Mouse (Mus musculus) midbrain, embryonic 12.5 days (tissue): ENCODE measurements around the gene Xirp2. TPM values are rescaled to one million over a fixed set of nuclear protein-coding genes. Genes with fewer than 3 reads are reported as not detected.
"Not testable (repeated sequence)": the region's sequence is repeated elsewhere in the genome, so short reads cannot be mapped to it uniquely, and the experiment has no call there.

Source experiments
- ATAC-seq: fragments of 200-750 bp; cut with Nextera tagmentation; 2 replicates; pipeline ENCODE4 v1.8.0; 2017; ENCODE audit warnings: low read depth, moderate TSS enrichment, moderate library complexity; ENCODE audit not compliant: low FRiP score
- H3K27ac ChIP-seq: fragments of 300-500 bp; sonication (generic); replicated peaks from 2 replicates; pipeline ENCODE4 v1.5.1; 2016; ENCODE audit warnings: mild to moderate bottlenecking
- H3K27me3 ChIP-seq: fragments of 300-500 bp; sonication (generic); 2 replicates; pipeline ENCODE4 v1.6.1; 2016; ENCODE audit warnings: mild to moderate bottlenecking
- H3K36me3 ChIP-seq: fragments of 300-500 bp; sonication (generic); 2 replicates; pipeline ENCODE4 v1.6.1; 2016
- H3K4me1 ChIP-seq: fragments of 300-500 bp; sonication (generic); 2 replicates; pipeline ENCODE4 v1.6.1; 2016
- H3K4me2 ChIP-seq: fragments of 300-500 bp; sonication (generic); replicated peaks from 2 replicates; pipeline ENCODE4 v1.6.1; 2016; ENCODE audit warnings: mild to moderate bottlenecking, moderate library complexity
- H3K4me3 ChIP-seq: fragments of 300-500 bp; sonication (generic); 2 replicates; pipeline ENCODE4 v1.5.1; 2016; ENCODE audit warnings: mild to moderate bottlenecking
- H3K9ac ChIP-seq: fragments of 300-500 bp; sonication (generic); replicated peaks from 2 replicates; pipeline ENCODE4 v1.6.1; 2016; ENCODE audit warnings: mild to moderate bottlenecking, moderate library complexity
- H3K9me3 ChIP-seq: fragments of 300-500 bp; sonication (generic); 2 replicates; pipeline ENCODE4 v1.6.1; 2016; ENCODE audit warnings: mild to moderate bottlenecking
- WGBS: fragments of 180-500 bp; shearing (Covaris S2); methylation state at CpG from one replicate; pipeline ENCODE4 v1.1.7; 2016; 5-methylcytosine and 5-hydroxymethylcytosine counted together
- polyA plus RNA-seq: library from polyadenylated mRNA; unstranded; fragments of >200 nt; fragmentation: Nextera tagmentation; extraction: Ambion mirVana; gene quantifications from 2 replicates; pipeline ENCODE4 v1.2.1, GENCODE M21; 2016

The Xirp2 gene
- not detected in 2 replicates for polyA plus RNA-seq

DNA sequence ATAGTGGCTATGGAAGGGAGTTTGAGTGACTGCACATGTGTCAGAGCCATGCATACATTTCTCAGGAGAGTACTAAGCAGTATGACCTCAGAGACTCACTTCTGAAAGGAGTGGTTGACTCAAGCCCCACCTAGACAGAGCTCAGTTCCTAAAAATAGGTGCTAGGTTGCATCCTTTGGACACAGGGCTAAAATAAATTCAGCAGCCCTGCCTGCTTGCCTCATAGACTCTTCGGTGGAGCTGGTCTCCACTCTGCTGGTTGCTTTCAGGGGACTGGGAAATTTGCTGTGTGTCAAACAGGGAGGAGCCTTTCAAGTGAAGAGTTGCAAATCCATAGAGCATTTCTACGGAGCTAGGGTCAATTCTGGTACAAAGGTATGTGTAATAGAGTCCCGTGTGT lies at the start of gene Xirp2:
Xirp2 (plus strand) TSS at position 223 of the 400 bp plus-strand sequence.
- 79% methylated on average over 3 of the region's 3 CpGs for WGBS
- H3K27ac ChIP-seq, result no peak within 1 kb of the TSS
- no peak within 1 kb of the TSS for H3K4me2 ChIP-seq
- H3K27me3 ChIP-seq, result no peaks in the 10 kb centered on the region
- H3K9ac ChIP-seq, result no peak within 1 kb of the TSS
- no peaks in the 10 kb centered on the region for H3K36me3 ChIP-seq
- ATAC-seq, result no peak
- H3K4me3 ChIP-seq, result no peak within 1 kb of the TSS
- H3K4me1 ChIP-seq, result no peaks in the 10 kb centered on the region
- no peaks in the 10 kb centered on the region for H3K9me3 ChIP-seq

DNA sequence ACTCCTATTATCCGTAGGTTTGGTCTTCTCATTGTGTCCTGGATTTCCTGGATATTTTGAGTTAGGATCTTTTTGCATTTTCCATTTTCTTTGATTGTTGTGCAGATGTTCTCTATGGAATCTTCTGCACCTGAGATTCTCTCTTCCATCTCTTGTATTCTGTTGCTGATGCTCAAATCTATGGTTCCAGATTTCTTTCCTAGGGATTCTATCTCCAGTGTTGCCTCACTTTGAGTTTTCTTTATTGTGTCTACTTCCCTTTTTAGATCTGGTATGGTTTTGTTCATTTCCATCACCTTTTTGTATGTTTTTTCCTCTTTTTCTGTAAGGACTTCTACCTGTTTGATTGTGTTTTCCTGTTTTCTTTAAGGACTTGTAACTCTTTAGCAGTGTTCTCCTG lies 32.4 kb upstream of the Xirp2 start, which contains the start of gene Gm21830:
Gm21830 (plus strand) TSS at position 301 of the 400 bp plus-strand sequence.
- not testable (repeated sequence) for H3K27me3 ChIP-seq, H3K4me1 ChIP-seq, H3K9me3 ChIP-seq, H3K4me3 ChIP-seq, H3K27ac ChIP-seq, H3K9ac ChIP-seq, H3K36me3 ChIP-seq, ATAC-seq, H3K4me2 ChIP-seq
- no CpG with 5 or more reads among the region's 1 CpGs for WGBS

DNA sequence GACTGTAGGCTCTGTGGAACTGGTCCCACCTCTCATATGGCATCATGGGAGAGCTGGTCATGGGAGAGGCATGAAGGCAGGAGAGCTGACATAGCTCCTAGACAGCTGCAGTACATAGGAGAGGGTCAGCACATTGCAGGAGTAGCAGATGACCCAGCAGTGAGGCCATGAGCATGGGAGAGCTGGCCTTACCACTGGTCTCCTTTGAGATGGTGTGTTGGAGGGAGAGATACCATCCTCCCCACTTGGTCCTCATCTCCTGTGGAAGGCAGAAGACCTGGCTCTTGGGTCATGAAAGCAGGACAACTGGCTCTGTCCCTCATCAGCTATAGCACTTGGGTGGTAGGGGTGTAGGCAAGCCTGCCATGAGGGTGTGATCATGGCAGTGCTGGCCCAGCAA lies 24.9 kb upstream of the Xirp2 start:
- H3K4me1 ChIP-seq, result no peaks in the 10 kb centered on the region
- H3K27me3 ChIP-seq, result no peaks in the 10 kb centered on the region
- H3K36me3 ChIP-seq, result no peaks in the 10 kb centered on the region
- H3K4me2 ChIP-seq, result no peak overlapping the region
- no peak for ATAC-seq
- H3K4me3 ChIP-seq, result no peak overlapping the region
- H3K27ac ChIP-seq, result no peak overlapping the region
- H3K9me3 ChIP-seq, result no peaks in the 10 kb centered on the region
- H3K9ac ChIP-seq, result no peak overlapping the region

DNA sequence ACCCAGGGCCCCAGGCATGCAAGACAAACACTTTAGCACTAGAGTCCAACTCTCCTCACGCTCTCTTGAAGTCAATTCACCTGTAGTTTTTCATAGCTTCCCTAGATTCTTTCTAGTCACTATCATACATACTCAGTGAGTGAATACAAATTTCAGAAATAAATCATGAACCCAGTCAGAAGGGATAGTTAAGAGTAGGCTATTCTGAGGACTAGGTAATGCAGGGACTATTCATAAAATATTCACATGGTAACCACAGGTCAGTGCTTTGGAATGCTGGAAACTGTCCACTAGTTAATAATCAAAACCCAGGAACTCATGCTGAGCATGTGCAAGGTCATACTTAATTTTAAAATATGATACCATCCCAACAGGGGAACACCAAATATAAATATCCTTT lies 23.0 kb upstream of the Xirp2 start:
- no peak for ATAC-seq
- H3K4me3 ChIP-seq, result no peak overlapping the region
- H3K4me2 ChIP-seq, result no peak overlapping the region
- no peaks in the 10 kb centered on the region for H3K36me3 ChIP-seq
- 92% methylated on average over 1 of the region's 1 CpGs for WGBS
- H3K9ac ChIP-seq, result no peak overlapping the region
- no peaks in the 10 kb centered on the region for H3K9me3 ChIP-seq
- H3K4me1 ChIP-seq, result no peaks in the 10 kb centered on the region
- H3K27me3 ChIP-seq, result no peaks in the 10 kb centered on the region
- no peak overlapping the region for H3K27ac ChIP-seq

DNA sequence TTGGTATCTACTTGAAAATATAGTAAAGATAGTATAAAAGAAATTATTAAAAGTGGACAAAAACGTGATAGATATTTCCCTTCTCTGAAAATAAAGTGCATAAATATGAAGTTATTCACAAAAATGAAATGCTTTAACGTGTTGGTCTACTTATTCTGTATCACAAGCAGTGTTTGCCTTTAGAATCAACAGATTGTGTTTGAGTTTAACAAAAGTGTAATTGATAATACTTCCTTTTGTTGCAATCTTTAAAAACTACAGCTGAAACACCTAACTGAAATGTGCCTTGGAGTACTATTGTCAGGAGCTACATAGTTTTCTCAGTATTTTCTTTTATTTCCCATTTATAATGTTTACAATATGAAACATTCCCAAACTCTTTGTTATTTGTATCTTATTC lies 12.7 kb upstream of the Xirp2 start, which contains the start of gene Gm26727:
Gm26727 (minus strand) TSS at position 101 of the 400 bp plus-strand sequence.
- WGBS, result 63% methylated on average over 2 of the region's 2 CpGs
- no peak within 1 kb of the TSS for H3K9ac ChIP-seq

DNA sequence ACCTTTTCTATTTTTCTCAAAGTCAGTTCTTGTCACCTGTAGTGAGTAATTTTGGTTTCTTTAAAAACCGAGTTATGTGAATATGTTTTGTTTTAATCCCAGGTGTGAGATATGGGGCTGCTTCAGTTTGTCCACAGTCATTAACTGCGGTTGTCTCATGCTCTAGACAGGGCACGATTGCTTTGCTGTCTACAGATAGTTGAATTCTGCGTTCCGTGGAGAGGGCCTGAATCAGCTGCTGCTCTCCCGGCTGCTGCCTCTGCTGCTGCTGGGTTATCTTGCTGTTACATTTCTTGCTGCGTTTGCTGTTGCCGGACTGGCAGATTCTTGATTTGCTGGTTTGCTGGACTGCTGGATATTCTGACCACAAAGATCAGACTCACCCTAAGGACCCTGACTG lies 7.5 kb upstream of the Xirp2 start:
- ATAC-seq, result no peak

More for the DNA sequence above, 12.7 kb upstream of the Xirp2 start, which contains the start of gene Gm26727:
- ATAC-seq, result no peak
- Histone ChIP-seq H3K27me3 (no peaks in the 10 kb centered on the region), H3K4me1 (no peaks in the 10 kb centered on the region), H3K27ac (no peak within 1 kb of the TSS), H3K9me3 (no peaks in the 10 kb centered on the region), H3K36me3 (no peaks in the 10 kb centered on the region), H3K4me3 (no peak within 1 kb of the TSS), H3K4me2 (no peak within 1 kb of the TSS)

DNA sequence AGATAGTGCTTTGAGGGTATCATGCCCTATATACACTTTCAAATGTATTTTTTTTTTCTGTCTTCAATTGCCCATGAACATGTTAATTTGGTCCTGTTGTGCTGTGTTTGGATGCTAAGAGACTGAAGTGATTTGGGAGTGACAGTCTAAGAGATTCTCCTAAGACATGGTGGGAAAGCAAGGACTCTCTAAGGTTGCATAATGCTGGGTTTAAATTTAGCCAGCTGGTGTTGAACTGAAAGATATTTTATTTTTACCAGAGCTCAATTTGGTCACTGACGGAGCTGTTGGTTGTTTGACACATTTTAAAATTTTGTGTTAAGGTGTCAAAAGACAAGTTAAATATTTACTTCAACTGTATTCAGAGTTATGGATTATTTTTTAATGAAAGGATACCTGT lies 970 bp downstream of the Xirp2 start:
- H3K4me2 ChIP-seq, result no peak overlapping the region
- H3K27ac ChIP-seq, result no peak overlapping the region
- WGBS, result 92% methylated on average over 1 of the region's 1 CpGs
- H3K9me3 ChIP-seq, result no peaks in the 10 kb centered on the region
- no peak overlapping the region for H3K4me3 ChIP-seq
- no peaks in the 10 kb centered on the region for H3K36me3 ChIP-seq
- H3K9ac ChIP-seq, result no peak overlapping the region
- H3K4me1 ChIP-seq, result no peaks in the 10 kb centered on the region
- no peaks in the 10 kb centered on the region for H3K27me3 ChIP-seq
- ATAC-seq, result no peak

More for the DNA sequence above, 7.5 kb upstream of the Xirp2 start:
- Histone ChIP-seq H3K4me2 (no peak overlapping the region), H3K36me3 (no peaks in the 10 kb centered on the region), H3K4me1 (no peaks in the 10 kb centered on the region), H3K27me3 (no peaks in the 10 kb centered on the region), H3K9me3 (no peaks in the 10 kb centered on the region), H3K4me3 (no peak overlapping the region), H3K27ac (no peak overlapping the region), H3K9ac (no peak overlapping the region)
- WGBS, result 88% methylated on average over 8 of the region's 8 CpGs

DNA sequence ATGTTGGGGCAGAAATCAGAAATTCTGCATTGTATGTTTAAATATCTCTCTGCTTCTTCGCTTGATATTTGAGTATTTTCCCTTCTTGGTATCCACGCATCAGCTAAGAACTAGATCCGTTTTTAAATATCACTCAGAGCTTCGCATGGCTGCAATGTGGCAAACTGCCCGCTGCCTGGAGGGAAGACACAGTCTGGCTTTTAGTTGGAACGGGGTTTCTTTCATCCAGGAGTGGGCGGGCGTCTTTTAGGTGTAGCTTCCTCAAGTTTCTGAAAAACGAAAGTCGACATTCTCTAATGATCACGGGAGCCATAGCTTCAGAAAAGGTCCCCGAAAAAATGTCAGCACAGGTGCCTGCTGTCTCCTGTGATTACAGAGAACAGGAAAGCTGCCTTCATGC lies 1.4 kb downstream of the Xirp2 start:
- no peak overlapping the region for H3K9ac ChIP-seq
- ATAC-seq, result no peak
- no peaks in the 10 kb centered on the region for H3K4me1 ChIP-seq
- H3K9me3 ChIP-seq, result no peaks in the 10 kb centered on the region
- no peak overlapping the region for H3K4me3 ChIP-seq
- H3K36me3 ChIP-seq, result no peaks in the 10 kb centered on the region
- no peak overlapping the region for H3K4me2 ChIP-seq
- H3K27ac ChIP-seq, result no peak overlapping the region
- H3K27me3 ChIP-seq, result no peaks in the 10 kb centered on the region
- whole genome bisulfite sequencing, result 80% methylated on average over 12 of the region's 12 CpGs

DNA sequence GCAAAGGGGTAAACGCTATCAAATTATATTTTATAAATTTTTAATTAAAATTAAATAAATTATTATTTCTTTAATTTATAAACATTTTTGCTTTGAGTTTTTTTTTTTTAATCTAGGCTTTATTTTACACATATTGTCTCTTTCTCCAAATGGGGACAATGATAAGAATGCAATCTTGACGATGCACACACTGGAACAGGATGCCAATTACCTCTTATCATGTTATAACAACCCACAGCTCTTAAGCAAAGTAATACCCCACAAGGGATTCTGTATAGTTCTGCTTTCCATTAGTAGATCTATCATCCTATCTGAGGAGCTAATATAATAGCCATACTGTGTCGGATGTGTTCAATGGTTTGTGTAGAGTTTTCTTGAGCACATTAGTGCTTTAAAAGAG lies 15.1 kb downstream of the Xirp2 start:
- Histone ChIP-seq H3K4me1 (no peaks in the 10 kb centered on the region), H3K9ac (no peak overlapping the region), H3K27me3 (no peaks in the 10 kb centered on the region), H3K27ac (no peak overlapping the region), H3K9me3 (no peaks in the 10 kb centered on the region), H3K4me3 (no peak overlapping the region), H3K4me2 (no peak overlapping the region), H3K36me3 (no peaks in the 10 kb centered on the region)
- ATAC-seq, result no peak
- WGBS, result 81% methylated on average over 3 of the region's 3 CpGs

DNA sequence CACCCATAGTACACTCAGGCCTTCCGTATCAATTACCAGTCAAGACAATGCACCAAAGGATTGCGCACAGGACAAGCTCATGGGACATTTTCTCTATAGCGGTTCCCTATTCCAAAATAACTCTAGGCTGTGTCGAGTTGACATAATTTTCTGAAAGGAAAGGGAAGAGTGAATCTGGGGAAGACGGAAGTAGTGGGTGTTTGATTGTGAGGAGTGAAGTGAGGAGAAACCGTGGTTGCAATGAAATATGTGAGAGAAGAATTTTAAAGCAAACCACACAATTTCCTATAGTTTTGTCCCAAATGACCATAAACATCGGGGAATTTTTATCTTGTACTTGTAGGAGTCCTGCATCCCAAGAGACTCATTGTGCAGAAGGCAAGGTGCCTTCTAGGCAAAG lies 21.2 kb downstream of the Xirp2 start:
- H3K27me3 ChIP-seq, result no peaks in the 10 kb centered on the region
- no peaks in the 10 kb centered on the region for H3K9me3 ChIP-seq
- H3K36me3 ChIP-seq, result no peaks in the 10 kb centered on the region
- H3K27ac ChIP-seq, result no peak overlapping the region
- no peak overlapping the region for H3K4me3 ChIP-seq
- no peaks in the 10 kb centered on the region for H3K4me1 ChIP-seq
- 87% methylated on average over 7 of the region's 7 CpGs for WGBS
- no peak overlapping the region for H3K9ac ChIP-seq
- H3K4me2 ChIP-seq, result no peak overlapping the region
- ATAC-seq, result no peak

DNA sequence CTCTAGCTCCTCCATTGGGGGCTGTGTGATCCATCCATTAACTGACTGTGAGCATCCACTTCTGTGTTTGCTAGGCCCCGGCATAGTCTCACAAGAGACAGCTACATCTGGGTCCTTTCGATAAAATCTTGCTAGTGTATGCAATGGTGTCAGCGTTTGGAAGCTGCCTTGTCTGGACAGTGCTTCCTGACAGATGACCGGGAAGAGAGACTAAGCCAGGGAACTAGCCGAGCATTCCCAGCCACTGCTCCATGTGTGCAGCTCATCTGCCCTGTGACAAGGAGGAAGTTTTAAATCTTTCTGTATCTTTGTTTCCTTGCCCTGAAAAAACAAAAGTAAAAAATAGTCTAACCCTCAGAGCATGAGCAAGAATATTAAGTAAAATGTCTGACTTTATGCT lies 24.2 kb downstream of the Xirp2 start:
- not testable (repeated sequence) for H3K9ac ChIP-seq, H3K36me3 ChIP-seq, H3K9me3 ChIP-seq, H3K27me3 ChIP-seq, H3K4me3 ChIP-seq, H3K4me1 ChIP-seq, H3K4me2 ChIP-seq, ATAC-seq, H3K27ac ChIP-seq
- WGBS, result 93% methylated on average over 5 of the region's 5 CpGs

DNA sequence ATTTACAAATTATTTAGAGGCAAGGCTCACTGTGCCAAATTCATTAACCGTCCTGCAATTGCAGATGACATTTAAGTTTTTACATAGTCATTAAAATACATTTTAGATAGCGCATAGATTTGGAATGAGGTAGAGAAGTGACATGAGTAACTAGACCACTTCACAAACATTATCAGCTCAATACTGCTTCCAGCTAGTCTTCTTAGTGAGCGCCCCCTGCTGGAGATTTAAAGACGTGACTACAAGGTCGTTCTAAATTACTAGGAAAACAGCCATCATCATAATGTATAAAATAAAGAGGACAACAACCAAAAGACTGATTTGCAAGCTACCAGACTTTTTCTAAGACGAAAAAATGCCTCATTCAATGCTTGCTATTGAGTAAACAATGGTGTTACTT lies 32.0 kb downstream of the Xirp2 start:
- H3K4me1 ChIP-seq, result no peaks in the 10 kb centered on the region
- H3K4me2 ChIP-seq, result no peak overlapping the region
- no peaks in the 10 kb centered on the region for H3K9me3 ChIP-seq
- H3K36me3 ChIP-seq, result no peaks in the 10 kb centered on the region
- H3K27me3 ChIP-seq, result no peaks in the 10 kb centered on the region
- ATAC-seq, result peak; percentile 47; the same call in 1 of the 2 replicates
- H3K4me3 ChIP-seq, result no peak overlapping the region
- WGBS, result 13% methylated on average over 6 of the region's 6 CpGs
- H3K9ac ChIP-seq, result no peak overlapping the region
- no peak overlapping the region for H3K27ac ChIP-seq

DNA sequence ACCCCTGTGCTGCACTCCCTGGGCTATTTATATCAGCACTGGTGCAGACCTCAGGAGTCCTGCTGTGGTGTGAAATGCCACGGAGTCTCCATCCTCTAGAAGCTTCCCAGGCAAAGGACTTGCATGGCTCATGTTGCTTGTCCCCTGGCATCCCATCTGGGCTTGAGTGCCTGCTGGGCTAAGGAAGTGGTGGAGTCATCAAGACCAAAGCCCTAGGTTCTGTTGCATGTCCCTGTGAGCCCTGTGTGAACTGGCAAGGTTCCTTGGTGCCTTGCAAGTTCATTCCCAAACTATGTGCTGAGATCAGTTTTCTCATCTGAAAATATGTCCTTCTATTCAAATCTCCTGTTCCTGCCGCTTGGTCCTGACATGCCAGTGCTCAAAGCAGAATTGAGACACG lies 35.2 kb downstream of the Xirp2 start:
- Histone ChIP-seq H3K9me3 (no peaks in the 10 kb centered on the region), H3K4me1 (peaks cover 3% of the 10 kb centered on the region; the same call in 1 of the 2 replicates), H3K4me2 (no peak overlapping the region), H3K4me3 (no peak overlapping the region), H3K9ac (no peak overlapping the region), H3K27me3 (no peaks in the 10 kb centered on the region), H3K27ac (no peak overlapping the region), H3K36me3 (no peaks in the 10 kb centered on the region)
- 71% methylated on average over 3 of the region's 3 CpGs for whole genome bisulfite sequencing
- no peak for ATAC-seq
